Mouse (Mus musculus) natural killer cell, adult 2 months (primary cell): Measurements from ENCODE around the gene Hmcn2.

Experiments
- DNase-seq, 2 experiments: peaks; one replicate each; pipeline ENCODE4 v3.0.0; 2022; ENCODE audit warnings: low spot score in 2 of 2

Hmcn2 gene

DNA sequence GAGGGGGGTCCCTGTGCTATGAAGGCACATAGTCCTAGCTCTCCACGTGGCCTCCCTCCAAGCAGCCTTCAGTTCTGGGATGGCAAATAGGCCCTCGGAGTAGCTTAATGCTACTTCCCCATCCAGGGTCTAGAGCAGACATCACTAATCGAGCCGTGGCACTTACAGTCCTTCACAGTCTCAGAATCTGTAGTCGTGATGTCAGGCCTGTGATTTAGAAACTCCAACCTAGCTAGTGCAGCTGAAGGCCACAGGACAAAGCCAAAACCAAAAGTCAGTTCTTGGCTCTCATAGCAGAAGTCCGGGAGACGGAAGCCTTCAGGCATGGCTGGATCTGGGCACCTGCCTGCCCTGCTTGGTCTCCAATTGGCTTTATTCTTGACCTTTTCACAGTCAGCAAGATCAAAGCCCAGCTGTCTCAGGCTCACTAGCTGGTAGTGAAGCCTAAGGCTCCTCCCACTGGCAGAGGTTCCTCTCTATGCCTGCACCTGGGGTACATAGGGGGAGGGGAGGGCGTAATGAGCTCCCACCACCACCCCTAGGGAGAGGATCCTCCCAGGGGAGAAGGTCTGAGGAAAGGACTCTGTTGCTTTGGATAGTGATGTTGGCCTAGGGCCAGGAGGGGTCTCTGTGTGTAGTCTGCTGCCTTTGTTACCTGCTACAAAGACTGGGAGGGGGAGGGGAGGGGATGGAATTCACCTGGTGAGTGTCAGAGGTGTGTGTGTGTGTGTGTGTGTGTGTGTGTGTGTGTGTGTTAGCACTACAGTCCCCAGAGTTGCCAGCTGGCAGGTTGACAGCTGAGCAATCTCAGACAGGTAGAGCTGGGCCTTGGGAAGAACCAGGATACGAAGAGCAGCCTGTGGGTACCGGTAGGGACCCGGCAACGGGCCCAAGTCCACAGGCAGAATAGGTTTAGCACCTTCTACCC, 163.3 kb downstream of the Hmcn2 start:
- DNase-seq, result no peak

DNA sequence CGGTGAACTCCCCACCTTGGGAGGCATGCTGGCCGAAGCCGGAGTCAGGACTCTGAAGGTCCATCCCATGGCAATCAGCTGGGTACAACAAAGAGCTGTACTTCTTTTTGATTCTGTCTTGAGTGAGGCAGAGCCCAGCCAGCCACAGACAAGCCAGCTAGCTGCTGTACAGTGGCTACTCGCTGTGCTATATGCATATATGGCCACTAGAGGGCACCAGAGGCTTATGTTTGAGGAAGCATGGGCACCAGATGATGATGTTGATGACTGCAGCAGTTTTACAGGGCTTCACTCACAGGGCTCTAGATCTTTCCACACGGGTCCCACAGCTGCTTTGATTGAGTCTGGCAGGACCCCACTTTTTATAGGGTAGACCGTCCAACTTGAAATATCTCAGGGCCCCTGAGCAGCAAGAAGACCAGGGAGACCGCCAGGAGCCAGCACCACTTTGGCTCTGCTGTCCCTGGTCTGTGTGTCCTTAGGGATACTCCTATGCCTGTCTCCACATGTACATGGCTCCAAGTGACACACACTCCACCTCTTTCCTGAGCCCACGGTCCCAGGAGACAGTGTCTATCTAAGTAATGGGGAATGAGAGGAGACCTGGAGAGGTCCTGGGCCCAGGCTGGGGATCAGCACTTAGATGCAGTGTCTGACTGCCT, 168.8 kb downstream of the Hmcn2 start:
- peak; percentile 68 to 75 for DNase-seq

DNA sequence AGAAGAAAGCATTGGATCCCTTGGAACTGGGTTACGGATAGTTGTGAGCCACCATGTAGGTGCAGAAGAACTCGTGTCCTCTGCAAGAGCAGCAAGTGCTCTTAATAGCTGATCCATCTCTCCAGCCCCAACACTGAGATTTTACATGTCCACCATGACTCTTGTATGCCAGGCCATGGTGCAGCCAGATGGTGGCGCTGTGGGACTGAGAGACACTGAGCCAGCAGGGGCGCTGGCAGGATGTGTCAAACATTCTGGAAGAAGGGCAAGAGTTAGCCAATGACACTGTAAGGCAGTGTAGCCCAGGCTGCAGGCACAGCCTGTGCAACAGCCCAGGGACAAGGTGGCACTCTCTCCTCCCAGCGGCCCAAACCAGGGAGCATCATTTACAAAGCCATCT, 170.0 kb downstream of the Hmcn2 start:
- peak; percentile 32 to 46 for DNase-seq

DNA sequence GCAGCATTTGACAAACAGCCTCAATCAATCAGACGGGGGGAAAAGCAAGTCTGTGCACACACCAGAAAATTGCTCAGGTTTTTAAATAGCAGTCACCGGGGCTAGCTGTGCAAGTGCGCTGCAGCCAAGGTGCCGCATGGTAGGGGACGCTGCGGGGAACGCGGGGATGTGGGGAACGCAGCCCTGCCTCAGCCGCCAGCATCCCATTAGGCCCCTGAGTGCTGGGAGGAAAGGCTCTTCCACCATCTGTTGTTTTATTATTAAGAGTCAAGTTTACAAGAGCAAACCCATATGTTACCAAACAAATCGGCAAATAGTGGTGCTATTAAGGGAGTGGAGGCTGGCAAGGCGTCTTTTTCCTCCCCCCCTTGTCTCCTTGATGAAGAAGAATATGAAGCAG, 175.0 kb downstream of the Hmcn2 start:
- no peak for DNase-seq

DNA sequence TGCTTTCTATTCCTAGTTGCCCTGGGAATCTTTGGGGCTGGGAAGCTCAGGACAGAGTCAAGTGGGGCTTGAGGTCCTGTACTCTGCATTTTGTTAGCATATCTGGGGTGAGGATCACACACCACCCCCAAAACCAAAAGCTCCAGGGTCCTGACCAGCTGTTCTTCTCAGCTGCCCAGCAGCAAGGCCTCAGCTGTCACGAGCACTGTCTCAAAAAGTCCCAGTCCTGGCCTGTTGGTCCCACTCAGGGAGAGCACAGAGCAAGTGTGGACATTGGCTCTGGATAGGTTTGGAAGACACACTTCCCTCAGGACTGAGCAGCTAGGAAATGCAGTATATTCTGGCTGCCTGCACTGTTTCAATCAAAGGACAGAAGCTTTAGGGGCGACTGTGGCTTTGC, 176.3 kb downstream of the Hmcn2 start:
- no peak for DNase-seq

DNA sequence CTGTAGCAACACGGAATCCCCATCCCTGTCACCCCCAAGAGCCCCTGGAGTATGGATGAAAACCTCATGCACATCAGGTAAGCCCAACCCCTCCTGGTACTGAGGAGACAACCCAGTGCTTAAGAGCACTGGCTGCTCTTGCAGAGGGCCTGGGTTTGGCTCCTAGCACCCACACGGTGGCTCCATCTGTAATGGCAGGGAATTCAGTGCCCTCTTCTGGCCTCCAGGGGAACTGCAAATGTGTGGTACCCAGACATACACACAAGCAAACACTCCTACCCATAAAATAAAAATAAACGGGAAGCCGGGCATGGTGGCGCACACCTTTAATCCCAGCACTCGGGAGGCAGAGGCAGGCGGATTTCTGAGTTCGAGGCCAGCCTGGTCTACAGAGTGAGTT, 178.1 kb downstream of the Hmcn2 start:
- no peak for DNase-seq

DNA sequence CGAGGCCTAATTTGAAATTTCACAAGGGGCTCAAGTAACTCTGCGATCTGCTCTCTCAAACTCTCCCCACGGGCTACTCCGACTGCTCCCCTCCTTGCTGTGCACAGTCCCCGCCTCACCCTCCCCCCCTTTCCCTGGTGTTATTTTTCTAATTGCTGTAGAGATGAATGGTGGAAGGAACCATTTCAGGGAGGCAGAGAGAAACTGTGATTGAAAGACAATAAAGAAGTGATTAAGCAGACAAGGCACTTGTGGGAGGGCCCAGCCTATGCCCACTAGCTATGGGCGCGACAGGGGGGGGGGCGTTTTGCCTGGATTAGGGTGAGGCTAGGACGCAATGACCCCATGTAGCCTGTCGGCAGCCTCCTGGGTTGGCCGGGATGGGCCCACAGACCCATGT, 179.0 kb downstream of the Hmcn2 start:
- DNase-seq, result no peak

DNA sequence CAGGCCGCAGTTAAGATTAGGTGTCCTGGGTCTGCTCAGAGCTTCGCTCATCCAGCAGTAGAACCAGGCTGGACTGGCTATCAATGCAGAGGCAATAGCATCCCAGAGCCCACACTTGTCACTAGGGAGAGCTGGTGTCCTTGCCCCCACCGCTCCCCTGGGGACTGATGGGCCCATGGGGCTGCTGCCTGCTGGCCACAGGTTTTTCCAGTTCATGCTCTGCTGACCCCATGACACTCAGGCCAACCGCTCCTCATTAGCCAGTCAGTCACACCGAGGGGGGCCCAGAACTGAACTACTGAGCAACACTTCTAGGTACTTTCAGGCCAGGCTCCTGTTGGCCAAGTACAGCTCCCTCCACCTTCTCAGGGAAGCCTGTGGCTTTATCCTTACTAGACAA, 180.1 kb downstream of the Hmcn2 start:
- no peak for DNase-seq

DNA sequence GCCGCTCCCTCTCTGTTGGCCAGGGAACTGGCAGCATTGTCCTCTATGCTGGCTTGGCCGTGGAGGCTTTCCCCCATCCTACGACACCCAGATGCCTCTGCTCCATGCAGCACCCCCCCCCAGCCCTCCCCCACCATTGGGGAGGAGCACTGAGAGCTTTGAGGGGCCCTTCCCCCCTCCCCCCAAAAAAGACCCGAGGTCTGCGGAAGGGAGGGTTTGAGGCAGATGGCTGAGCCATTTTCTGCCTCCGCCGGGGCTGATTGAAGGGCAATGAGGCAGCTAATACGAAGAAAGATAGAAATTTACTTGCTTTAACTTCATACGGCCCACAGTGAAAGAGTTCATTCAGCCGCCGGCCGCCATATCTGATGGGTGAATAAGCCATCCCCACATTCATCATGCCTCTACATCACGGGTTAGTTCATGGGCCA, 180.8 kb downstream of the Hmcn2 start:
- no peak for DNase-seq

DNA sequence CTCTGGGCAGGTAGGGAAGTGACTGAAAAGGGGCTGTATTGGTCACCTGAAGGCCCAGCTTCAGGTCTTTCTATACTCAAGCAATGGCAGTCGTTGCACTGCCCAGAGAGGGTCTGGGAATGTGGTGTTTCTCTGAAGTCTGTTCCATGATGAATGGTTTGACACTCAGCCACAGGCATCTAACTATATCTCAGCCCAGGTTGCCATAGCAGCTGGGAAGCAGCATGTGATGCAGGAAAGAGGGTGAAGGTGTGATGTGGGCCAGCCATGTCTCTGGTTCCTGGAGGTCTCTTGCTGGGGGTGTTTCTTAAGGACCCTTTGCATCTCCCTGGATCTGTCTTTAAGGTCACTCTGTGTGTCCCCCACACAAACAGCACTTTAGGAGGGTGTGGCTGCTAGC, 181.9 kb downstream of the Hmcn2 start:
- DNase-seq, result no peak

DNA sequence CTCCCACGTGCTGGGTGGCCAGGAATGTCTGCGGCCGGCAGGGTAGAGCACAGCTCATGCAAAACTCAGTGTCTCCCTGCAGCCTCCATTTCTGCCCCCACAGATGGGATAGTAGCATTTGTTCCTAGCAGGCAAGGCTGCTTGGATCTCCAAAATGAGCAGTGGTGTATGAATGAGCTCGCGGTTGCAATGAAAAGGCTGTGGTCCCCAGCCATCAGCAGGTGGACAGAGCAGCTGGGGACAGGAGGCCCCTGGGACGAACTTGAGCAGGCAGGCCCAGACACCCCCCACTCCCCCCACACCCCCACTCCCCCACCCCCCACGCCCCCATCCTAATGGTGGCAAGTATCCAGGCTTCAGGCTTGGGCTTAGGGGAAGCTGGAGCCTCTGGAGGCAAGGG, 182.9 kb downstream of the Hmcn2 start:
- no peak for DNase-seq

DNA sequence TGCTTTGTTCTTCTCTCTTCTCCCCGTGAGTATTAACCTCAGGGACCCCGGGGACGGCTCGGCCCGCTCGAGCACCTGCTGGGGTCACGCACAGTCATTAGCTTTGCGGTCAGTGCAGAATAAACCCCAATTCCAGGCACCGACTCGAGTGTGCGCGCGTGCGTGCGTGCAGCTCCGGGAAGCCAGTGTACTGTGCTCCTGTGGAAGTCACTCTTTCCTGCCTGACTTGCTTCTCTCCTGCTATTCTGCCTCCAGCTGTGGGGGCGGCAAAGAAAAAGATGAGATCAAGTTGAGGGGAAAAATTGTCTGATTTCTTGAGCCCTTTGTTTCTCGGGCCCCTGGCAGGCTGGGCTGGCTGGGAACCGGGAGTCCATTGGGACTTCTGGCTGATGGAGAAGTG, 183.4 kb downstream of the Hmcn2 start:
- no peak for DNase-seq

DNA sequence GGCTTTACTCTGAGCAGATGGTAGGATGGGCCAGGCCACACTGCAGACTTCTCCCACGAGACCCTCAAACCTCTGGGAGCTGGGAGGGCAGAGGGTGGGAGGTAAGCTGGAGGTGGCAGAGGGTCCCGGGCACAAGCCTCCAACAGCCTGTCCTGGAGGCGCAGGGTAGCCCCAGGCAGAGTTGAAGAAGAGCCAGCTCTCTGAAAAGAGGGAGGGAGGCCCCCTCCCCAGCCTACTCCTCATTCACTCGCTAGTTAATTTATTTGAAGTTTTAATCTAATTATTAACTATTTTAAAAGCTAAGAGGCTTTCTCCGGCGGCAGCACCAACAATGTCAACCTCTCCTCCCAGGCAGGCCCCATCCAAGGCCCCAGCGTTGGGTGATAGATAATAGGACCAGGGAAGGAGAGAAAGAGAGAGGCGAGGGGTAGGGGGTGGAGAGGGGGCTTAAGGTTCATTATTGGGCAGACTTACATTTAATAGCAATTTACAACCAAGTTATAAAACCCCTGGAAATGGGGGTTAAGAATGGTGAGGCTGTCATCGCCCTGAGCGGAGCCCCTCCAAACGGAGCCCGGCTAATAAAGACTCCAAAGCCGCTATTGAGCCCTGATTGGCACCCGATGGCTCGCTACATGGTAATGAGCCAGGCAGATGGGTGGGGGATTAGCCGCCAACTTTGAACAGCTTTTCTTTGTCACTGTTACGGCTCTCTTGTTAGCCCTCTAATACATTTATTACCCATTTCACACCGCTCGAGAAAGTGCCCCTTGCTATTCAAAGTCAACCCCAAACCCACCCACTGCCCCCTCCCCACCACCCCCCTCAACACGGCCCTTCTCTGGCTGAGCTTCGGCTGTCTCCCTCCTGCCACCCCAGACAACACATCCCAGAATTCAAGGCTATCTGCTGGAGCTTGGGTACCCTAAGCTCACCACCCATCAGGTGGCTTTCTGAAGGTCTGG, 185.4 kb downstream of the Hmcn2 start:
- no peak for DNase-seq

DNA sequence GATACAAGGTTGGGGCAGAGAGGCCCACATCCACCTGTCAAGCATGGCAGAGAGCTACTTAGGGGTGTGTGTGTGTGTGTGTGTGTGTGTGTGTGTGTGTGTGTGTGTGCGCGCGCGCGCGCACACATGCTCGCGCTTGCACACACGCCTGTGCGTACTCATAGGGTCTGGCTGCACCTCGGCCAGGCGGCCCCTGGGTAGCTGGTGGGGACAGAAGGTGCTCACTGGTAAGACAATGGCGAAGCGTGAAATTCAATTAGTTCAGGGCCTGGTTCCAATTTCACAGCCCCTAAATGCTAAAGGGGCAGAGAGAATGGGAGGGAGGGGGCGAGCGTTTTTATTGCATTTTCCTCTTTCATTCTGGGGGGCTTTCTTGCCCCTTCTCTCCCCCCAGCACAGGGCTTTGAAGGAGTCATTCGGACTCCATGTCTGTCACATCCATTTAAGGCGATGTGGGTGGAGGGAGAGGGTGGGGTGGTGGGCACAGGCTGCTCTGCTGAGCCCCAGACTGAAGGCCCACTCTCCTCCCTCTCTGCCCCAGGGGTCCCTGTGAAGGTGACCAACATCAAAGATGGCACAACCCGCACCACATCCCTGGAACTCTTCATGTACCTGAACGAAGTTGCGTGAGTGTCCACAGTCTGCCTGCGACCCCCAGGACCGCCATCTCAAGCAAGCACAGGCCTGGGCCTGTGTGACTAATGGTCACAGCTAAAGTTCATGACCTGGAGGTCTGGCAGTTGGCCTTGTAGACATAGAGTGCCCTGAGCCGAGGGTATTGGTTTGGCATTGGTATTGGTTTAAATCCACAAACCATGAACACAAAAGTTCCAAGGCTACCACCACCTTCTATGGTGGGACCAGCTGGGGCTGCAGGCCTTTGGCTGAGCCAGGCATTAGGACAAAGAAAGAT, 186.3 kb downstream of the Hmcn2 start:
- no peak for DNase-seq

DNA sequence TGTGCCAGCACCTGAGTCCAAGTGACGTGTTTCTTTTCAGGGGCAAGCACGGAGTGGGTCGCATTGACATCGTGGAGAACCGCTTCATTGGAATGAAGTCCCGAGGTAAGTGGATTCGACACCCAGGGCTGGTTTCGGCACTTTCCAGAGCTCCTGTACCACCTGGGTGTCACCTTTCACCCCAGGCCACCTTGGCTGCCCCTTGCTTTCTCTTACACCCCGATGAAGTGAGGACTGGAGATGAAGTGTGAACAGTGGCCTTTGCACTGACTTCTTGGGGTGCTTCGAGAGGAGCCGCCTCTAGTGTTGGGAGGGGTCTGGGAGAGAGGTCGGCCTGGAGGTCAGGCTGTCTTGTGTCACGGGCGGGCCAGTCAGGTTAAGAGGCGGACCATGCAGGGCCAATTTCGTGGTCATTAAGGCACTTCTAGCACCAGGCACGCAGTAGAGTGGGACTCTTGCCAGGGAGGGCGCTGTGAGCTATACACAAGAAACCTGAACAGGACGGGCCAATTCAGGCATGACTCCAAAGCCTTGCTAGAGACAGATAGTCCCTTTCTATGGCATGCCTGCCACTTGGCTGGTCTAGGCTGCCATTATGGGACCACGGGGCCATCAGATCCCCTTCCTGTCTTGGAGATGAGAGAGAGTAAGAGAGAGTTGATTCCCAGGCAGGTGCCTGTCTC, 187.4 kb downstream of the Hmcn2 start:
- no peak for DNase-seq

DNA sequence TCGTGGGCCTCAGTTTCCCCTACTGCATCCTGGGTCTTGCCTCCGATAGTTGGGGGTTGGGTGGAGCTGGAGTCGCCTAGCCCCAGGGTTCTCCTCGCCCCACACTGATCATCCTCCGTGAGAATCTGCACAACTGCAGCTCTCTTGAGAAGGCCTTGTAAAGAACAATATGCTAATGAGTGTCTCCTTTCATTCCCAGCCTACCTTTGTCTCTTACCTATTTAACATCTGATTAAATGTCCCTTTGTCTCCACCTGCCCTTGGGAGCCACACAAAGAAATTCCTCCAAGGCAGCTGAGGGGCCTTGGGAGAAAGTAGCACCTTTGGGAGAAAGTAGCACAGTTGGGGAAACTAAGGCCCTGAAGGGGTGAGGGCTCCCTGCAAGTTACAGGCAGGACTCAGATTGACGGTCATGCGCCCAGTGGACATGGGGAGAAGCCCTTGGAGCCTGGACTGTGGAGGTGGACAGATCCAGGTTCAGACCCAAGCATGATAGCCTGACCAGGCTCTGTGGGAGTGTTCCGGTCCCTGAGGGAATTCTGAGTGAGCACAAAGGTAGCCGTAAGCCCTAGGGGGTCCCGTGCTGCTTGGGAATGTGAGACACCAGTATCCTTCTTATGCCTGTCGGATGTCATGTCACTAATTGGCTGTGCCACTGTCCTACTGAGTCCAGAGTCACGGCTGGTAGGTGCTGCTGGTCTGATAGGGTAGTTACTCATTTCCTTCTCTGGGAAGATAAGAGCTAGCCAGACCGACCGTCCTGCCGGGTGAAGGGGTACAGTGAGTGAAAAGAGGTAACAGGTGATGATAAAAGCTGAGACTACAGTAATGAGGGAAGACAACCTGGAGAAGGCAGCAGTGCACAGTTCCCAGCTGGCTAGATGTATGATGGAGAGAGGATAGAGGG, 188.7 kb downstream of the Hmcn2 start:
- DNase-seq, result no peak

DNA sequence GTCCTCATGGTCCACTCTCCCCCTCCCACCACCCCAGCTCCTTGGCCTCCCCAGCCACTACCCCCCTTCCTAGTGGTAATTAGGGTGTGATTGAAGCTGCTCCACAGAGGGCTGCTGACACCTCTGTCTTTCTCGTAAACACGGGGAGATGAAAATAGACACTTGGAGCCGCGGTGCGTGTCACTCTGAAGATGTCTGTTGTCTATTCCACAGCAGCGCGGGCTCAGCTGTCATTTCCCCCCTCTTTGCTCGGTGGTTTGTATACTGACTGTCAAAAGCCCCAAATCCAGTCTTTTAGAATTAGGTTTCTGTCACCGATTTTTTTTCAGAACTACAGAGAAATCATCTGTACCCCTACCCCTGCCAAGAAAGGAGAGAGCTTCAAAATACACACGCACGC, 191.3 kb downstream of the Hmcn2 start:
- no peak for DNase-seq

DNA sequence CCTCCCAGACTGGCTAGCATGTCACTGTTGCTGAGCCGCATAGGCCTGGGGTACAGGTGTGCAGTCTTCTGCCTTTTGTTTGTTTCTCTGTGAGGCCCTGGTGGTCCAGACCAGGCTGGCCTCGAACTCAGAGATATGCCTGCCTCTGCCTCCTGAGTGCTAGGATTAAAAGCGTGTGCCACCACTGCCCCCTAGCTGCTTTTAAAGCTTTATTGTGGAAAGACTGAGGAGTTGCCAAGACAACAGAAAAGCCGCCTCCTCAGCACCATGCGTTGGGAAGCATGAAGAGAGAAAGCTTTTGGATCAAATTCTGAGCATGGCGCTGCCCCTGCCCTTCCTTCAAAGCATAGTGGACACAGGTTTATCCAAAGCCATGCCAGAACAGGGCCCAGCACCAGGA, 194.6 kb downstream of the Hmcn2 start:
- no peak for DNase-seq
